Mouse (Mus musculus) forelimb bud, embryonic 11.5 days (tissue): ENCODE data around the gene Pkp4.

Source experiments
- DNase-seq: peaks from one replicate; pipeline ENCODE4 v3.0.0-alpha.2; 2012; ENCODE audit warnings: low read depth, low spot score

Pkp4 gene

GRCm38 (mm10) chr2:59184107-59185064 is 23.7 kb downstream of the Pkp4 start:
- no peak for DNase-seq

DNA sequence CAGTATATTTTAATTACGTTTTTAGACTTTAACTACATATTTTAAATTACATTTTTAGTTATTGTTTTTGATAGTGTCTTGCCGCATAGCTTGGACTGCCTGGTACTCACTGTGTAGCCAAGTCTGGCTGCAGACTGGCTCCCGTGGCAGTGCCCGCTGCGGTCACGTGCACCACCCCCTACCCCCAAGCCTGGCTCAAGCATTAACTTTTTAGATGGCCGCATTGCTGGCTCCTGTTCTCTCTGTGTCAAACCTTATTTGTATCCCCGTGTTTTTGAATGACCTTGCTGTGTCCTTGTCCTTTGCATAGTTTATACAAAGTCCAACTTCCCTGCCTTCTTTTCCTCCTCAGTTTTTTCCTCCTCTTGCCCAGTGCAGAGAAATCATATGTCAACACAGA is 25.5 kb downstream of the Pkp4 start:
- no peak for DNase-seq

DNA sequence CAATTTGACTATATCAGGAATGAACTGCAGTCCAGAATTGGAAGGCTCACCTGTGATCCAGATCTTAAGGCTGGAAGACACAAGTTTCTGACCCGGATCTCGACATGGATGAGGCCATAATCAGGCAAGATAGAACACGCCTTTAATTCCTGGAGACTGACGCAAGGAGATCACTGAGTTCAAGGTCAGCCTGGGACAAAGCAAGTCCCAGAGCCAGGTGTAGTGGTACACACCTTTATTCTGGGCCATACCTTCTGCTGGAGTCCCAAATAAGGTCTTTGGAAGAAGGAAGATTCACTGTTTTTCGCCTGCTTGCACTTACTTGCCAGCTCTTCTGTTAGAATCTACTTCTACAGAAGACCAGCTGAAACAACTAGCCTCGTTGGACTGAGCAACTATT is 26.3 kb downstream of the Pkp4 start:
- DNase-seq, result no peak

GRCm38 (mm10) chr2:59188306-59188705 is 27.7 kb downstream of the Pkp4 start:
- no peak for DNase-seq

- DNase-seq, result no peak
Observed at GRCm38 (mm10) chr2:59189661-59190185, 29.1 kb downstream of the Pkp4 start.

GRCm38 (mm10) chr2:59190186-59190585 is 29.5 kb downstream of the Pkp4 start:
- no peak for DNase-seq

DNA sequence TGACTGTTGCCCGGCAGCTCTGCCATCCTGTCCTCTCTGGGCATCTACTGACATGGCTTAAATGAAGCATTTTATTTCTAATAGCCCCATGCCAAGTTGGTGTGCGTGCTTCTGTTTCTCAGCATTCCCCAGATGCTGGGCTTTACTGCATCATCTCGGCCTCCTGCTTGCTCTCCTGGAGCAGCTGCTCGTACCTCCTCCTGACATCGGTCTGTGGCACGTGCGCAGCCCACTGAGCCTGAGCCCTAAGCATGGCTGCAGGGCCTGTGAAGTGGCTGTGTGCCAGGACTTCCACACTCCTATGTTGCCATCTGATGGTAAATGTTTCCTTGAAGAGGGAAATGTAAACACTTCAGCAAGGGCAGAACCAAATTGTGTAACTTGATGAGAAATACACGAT is 30.8 kb downstream of the Pkp4 start:
- no peak for DNase-seq

GRCm38 (mm10) chr2:59193117-59193516 is 32.5 kb downstream of the Pkp4 start:
- no peak for DNase-seq

DNA sequence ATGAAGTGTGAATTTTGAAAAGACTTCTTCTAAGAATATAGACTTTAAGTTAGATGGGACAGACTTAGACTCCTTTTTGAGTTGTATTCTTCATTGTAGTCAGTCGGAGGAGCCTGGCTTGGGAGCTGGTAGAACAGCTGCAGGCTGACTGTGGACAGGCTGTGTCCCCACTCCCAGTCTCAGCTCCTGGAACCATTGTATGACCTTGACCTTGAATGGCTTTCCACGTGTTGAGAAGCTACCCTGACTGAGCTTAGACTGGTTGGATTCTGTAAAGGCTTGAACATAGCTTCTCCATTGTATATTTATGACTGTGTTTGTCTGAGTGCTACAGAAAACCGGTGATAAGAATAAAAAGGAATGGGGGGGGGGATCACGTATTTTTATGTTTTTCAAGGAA is 36.5 kb downstream of the Pkp4 start:
- DNase-seq, result no peak

DNA sequence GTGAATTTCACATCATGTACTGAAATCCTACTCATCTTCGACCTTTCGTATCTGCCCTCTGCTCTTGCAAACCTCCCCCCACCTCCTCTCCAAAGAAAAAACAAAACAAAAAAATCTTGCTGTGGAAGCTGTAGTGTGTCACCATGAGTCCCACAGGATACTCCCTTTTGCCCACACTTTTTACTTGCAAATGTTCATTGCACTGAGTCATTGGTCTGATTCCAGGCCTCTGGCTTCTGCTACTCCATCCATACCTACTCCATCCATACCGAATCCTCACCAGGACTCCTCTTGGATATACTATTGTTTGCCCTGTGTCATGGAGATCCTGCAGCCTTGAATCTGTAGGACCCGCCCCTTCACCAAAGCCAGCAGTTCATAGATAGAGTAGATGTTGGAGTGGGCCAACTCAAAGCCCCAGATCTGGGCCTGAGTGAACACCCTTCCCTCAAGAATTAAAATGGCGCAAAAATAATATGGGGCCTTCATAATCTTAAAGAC is 38.9 kb downstream of the Pkp4 start:
- no peak for DNase-seq

GRCm38 (mm10) chr2:59200511-59200910 is 39.9 kb downstream of the Pkp4 start:
- DNase-seq, result no peak

DNA sequence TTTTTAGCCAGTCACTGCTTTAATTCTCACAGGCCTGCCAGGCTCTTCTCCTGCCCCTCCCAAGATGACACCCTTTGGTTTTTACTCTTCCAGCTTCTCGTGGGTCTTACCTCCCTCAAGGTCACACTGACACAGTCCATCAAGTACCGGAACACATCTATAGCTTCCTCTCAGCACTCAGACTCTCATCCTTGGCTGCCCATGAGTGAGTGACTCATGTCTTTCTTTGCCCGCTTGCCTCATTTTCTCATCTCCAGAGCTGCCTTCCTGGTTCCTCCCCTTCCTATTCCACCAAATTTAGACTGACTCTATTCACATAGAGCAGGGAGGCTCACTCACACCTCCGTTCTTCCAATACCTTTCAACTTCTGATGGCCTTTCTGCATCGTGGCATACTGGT is 42.3 kb downstream of the Pkp4 start:
- DNase-seq, result no peak

DNA sequence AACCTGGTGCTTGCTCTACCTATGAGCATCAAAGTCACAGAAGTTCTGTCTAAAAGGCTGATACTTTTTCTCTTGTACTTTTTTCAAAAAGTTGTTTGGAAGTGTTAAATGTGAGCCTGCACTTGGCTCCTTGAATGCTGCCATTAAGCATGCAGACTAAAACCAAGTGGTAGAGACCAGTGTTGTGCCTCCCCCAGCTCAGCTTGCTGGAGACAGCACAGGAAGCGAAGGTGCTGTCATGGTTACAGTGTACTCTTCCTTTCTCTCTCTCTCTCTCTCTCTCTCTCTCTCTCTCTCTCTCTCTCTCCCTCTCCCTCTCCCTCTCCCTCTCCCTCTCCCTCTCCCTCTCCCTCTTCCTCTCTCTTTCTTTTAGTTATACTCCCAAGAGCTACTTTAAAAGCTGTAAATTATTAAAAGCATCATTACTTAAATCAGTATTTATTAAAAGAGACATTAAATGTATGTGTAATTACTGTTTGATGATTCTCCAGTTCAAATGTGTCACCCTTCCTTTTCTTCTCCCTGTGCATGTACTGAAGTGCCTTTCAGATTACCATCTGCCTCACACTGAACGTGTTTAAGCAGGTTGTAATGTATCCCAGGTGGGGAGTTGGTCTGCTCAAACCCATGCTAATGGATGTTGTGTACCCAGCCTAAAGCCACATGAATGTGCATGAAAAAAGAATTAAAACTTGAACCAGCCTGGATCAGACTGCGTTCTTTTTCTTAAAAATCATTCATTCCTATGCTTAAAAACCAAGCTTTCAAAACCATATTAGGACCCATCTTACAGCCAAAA is 43.2 kb downstream of the Pkp4 start:
- peak; percentile 37 for DNase-seq

GRCm38 (mm10) chr2:59205092-59205491 is 44.4 kb downstream of the Pkp4 start:
- no peak for DNase-seq

- no peak for DNase-seq
Observed at GRCm38 (mm10) chr2:59206190-59206589, 45.5 kb downstream of the Pkp4 start.

DNA sequence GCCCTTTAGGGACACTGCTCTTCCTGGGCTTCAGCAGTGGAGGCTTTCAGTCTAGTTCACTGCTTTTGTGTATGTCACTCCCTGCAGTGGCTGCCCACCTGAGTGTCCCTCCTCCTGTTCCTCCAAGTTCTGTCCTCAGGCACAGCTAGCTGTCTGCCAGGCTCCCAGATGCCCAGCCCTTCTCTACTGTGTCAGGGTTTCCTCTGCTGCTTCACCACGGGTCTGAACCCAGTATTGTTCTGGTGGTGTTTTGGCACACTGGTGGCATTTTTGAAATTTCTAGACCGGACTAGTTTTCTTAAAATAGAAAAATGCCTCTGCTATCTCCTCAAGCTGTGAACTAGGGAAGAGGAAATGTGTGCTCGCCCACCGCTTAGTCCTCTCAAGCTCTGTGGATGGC is 46.6 kb downstream of the Pkp4 start:
- DNase-seq, result no peak

GRCm38 (mm10) chr2:59207725-59208124 is 47.1 kb downstream of the Pkp4 start:
- no peak for DNase-seq

- no peak for DNase-seq
Observed at GRCm38 (mm10) chr2:59208276-59208675, 47.6 kb downstream of the Pkp4 start.

GRCm38 (mm10) chr2:59211051-59211450 is 50.4 kb downstream of the Pkp4 start:
- no peak for DNase-seq

- no peak for DNase-seq
Observed at GRCm38 (mm10) chr2:59212430-59212829, 51.8 kb downstream of the Pkp4 start.

DNA sequence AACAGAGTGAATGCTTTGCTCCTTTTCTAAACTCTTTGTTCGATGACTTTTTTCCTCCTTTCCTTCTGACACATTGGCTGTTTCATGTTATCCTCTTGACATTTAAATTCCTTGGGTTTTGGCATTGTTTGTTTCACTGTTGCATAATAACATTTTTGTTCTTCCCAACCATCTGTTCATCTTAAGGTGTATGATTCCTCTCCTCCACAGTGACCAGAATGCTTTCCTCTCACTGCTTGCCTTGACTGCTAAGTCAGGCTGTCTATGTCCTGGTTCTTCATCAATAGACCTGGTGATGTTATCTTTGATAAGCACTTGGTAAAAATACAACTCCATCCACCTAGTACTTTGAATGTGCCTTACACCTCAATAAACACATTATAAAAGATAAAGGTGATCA is 52.2 kb downstream of the Pkp4 start:
- no peak for DNase-seq

DNA sequence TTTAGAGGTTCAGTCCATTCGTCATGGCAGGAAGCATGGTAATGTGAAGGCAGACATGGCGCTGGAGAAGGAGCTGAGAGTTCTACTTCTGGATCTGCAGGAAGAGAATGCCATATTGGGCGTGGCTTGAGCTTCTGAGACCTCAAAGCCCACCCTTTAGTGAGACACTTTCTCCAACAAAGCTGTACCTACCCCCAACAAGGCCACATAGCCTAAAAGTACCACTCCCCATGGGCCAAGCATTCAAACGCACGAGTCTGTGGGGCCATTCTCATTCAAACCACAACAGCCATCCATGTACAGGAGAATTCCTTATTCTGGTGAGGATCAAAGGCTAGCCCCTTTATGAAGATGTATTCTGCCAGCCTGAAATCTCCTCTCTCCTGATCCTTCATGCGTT is 57.3 kb downstream of the Pkp4 start:
- DNase-seq, result no peak
